Mouse (Mus musculus): ENCODE measurements at regions not wholly inside any gene's neighbourhood (a gene's known extent, or its start where the extent isn't known, plus 50 kb on each side); places are given as distances from the start of the nearest gene placed in this dataset.
A peak's percentile ranks its signal among the peaks of the same experiment; 100 is the strongest.

- DNase-seq = no peak
These were observed 203.1 kb upstream of the Gm9833 start for GRCm38 (mm10) chr3:9884691-9885354.

- DNase-seq = peak; percentile 16
These were observed 202.3 kb upstream of the Gm9833 start for GRCm38 (mm10) chr3:9885565-9885964.

- DNase-seq = no peak
These were observed 201.8 kb upstream of the Gm9833 start for GRCm38 (mm10) chr3:9886077-9886476.

GRCm38 (mm10) chr3:9886765-9887626 lies 200.9 kb upstream of the Gm9833 start:
- DNase-seq = no peak

GRCm38 (mm10) chr3:9887627-9887994 lies 200.3 kb upstream of the Gm9833 start:
- DNase-seq = no peak

GRCm38 (mm10) chr3:9888051-9888450 lies 199.9 kb upstream of the Gm9833 start:
- no peak for DNase-seq

GRCm38 (mm10) chr3:9892884-9893494 lies 194.9 kb upstream of the Gm9833 start:
- no peak for DNase-seq

GRCm38 (mm10) chr3:9895396-9896135 lies 192.3 kb upstream of the Gm9833 start:
- no peak for DNase-seq

- DNase-seq = no peak
These were observed 191.6 kb upstream of the Gm9833 start for GRCm38 (mm10) chr3:9896303-9896702.

GRCm38 (mm10) chr3:9901663-9902062 lies 186.2 kb upstream of the Gm9833 start:
- DNase-seq = no peak

- DNase-seq = no peak
These were observed 174.6 kb upstream of the Gm9833 start for GRCm38 (mm10) chr3:9913357-9913756.

- DNase-seq = no peak
These were observed 171.3 kb upstream of the Gm9833 start for GRCm38 (mm10) chr3:9916538-9917106.

- peak; percentile 44 for DNase-seq
These were observed 167.6 kb upstream of the Gm9833 start for GRCm38 (mm10) chr3:9920331-9920730.

- DNase-seq = no peak
These were observed 166.2 kb upstream of the Gm9833 start for GRCm38 (mm10) chr3:9921730-9922129.

- no peak for DNase-seq
These were observed 165.3 kb upstream of the Gm9833 start for GRCm38 (mm10) chr3:9922541-9923046.

GRCm38 (mm10) chr3:9924630-9925029 lies 163.3 kb upstream of the Gm9833 start:
- no peak for DNase-seq

GRCm38 (mm10) chr3:9936853-9937441 lies 151.0 kb upstream of the Gm9833 start:
- DNase-seq = no peak

- no peak for DNase-seq
These were observed 149.3 kb upstream of the Gm9833 start for GRCm38 (mm10) chr3:9938651-9939050.

GRCm38 (mm10) chr3:9942631-9943030 lies 145.3 kb upstream of the Gm9833 start:
- DNase-seq = no peak

- peak; percentile 58 for DNase-seq
These were observed 140.4 kb upstream of the Gm9833 start for GRCm38 (mm10) chr3:9947357-9948065.

- no peak for DNase-seq
These were observed 139.8 kb upstream of the Gm9833 start for GRCm38 (mm10) chr3:9948114-9948513.

- DNase-seq = no peak
These were observed 130.0 kb upstream of the Gm9833 start for GRCm38 (mm10) chr3:9957870-9958269.
